Mouse (Mus musculus): ENCODE data around the gene Fchsd2. TPM values are rescaled to one million over a fixed set of nuclear protein-coding genes. Genes with fewer than 3 reads are reported as not detected.

Fchsd2 gene
- polyA plus RNA-seq, 1 experiment from 2014 or later = 20.1 TPM

- 4% methylated on average over 23 of the region's 37 CpGs for WGBS
- Histone ChIP-seq H3K27ac (ENCODE audit: low read depth, low read length) (peak overlapping the region; percentile 93), H3K4me1 (replicated peaks; ENCODE audit: control insufficient read depth, insufficient read depth, low read length) (peaks cover 9% of the 10 kb centered on the region; the same call in 1 of the 2 replicates), H3K9ac (ENCODE audit: low read depth, low read length) (peak overlapping the region; percentile 83), H3K27me3 (replicated peaks; ENCODE audit: control insufficient read depth, insufficient read depth, low read length) (no peaks in the 10 kb centered on the region), H3K4me3 (ENCODE audit: low read depth, low read length) (peak overlapping the region; percentile 86), H3K4me2 (replicated peaks; ENCODE audit: low read depth) (peak overlapping the region; percentile 90), H3K36me3 (ENCODE audit: control insufficient read depth, insufficient read depth) (peaks cover 5% of the 10 kb centered on the region; the same call in 1 of the 2 replicates), H3K9me3 (ENCODE audit: control insufficient read depth) (no peaks in the 10 kb centered on the region)
- ATAC-seq = peak; percentile 82
- no peak for TF ChIP-seq CTCF (IDR thresholded peaks at IDR 0.05; ENCODE audit: low read depth)
These were observed 227.9 kb downstream of the Fchsd2 start for GRCm38 (mm10) chr7:101320399-101321217.

- Histone ChIP-seq H3K27ac (ENCODE audit: low read depth, low read length) (peak overlapping the region; percentile 93), H3K9me3 (ENCODE audit: control insufficient read depth) (no peaks in the 10 kb centered on the region), H3K36me3 (ENCODE audit: control insufficient read depth, insufficient read depth) (peaks cover 5% of the 10 kb centered on the region; the same call in 1 of the 2 replicates), H3K4me1 (replicated peaks; ENCODE audit: control insufficient read depth, insufficient read depth, low read length) (peaks cover 11% of the 10 kb centered on the region; the same call in 1 of the 2 replicates), H3K4me2 (replicated peaks; ENCODE audit: low read depth) (peak overlapping the region; percentile 90), H3K4me3 (ENCODE audit: low read depth, low read length) (peak overlapping the region; percentile 86), H3K27me3 (replicated peaks; ENCODE audit: control insufficient read depth, insufficient read depth, low read length) (no peaks in the 10 kb centered on the region), H3K9ac (ENCODE audit: low read depth, low read length) (peak overlapping the region; percentile 83)
- peak; percentile 54 for ATAC-seq
- TF ChIP-seq CTCF (IDR thresholded peaks at IDR 0.05; ENCODE audit: low read depth) = 0 out of 2 replicates have a peak, but pooled peaks have one; percentile 14
- WGBS = 4% methylated on average over 41 of the region's 61 CpGs
These were observed 228.7 kb downstream of the Fchsd2 start for GRCm38 (mm10) chr7:101321218-101321827.

GRCm38 (mm10) chr7:101323141-101323594 is 230.5 kb downstream of the Fchsd2 start:
- H3K27ac ChIP-seq (ENCODE audit: low read depth, low read length) = peak overlapping the region; percentile 46
- H3K4me2 ChIP-seq (replicated peaks; ENCODE audit: low read depth) = peak overlapping the region; percentile 90
- H3K9me3 ChIP-seq (ENCODE audit: control insufficient read depth) = no peaks in the 10 kb centered on the region
- 0 out of 2 replicates have a peak overlapping the region, but pooled peaks have one; percentile 34 for H3K9ac ChIP-seq (ENCODE audit: low read depth, low read length)
- H3K4me1 ChIP-seq (replicated peaks; ENCODE audit: control insufficient read depth, insufficient read depth, low read length) = peaks cover 16% of the 10 kb centered on the region; the same call in 1 of the 2 replicates
- WGBS = 44% methylated on average over 4 of the region's 4 CpGs
- peak overlapping the region; percentile 86 for H3K4me3 ChIP-seq (ENCODE audit: low read depth, low read length)
- H3K27me3 ChIP-seq (replicated peaks; ENCODE audit: control insufficient read depth, insufficient read depth, low read length) = no peaks in the 10 kb centered on the region
- H3K36me3 ChIP-seq (ENCODE audit: control insufficient read depth, insufficient read depth) = peaks cover 5% of the 10 kb centered on the region; the same call in 1 of the 2 replicates
- peak; percentile 46 for TF ChIP-seq CTCF (IDR thresholded peaks at IDR 0.05; ENCODE audit: low read depth)
- peak; percentile 46 for ATAC-seq

GRCm38 (mm10) chr7:101324142-101324962 is 231.7 kb downstream of the Fchsd2 start:
- WGBS = 49% methylated on average over 6 of the region's 6 CpGs
- Histone ChIP-seq H3K4me1 (replicated peaks; ENCODE audit: control insufficient read depth, insufficient read depth, low read length) (peaks cover 16% of the 10 kb centered on the region; the same call in 1 of the 2 replicates), H3K27ac (ENCODE audit: low read depth, low read length) (no peak overlapping the region), H3K27me3 (replicated peaks; ENCODE audit: control insufficient read depth, insufficient read depth, low read length) (no peaks in the 10 kb centered on the region), H3K36me3 (ENCODE audit: control insufficient read depth, insufficient read depth) (peaks cover 5% of the 10 kb centered on the region; the same call in 1 of the 2 replicates), H3K4me3 (ENCODE audit: low read depth, low read length) (no peak overlapping the region), H3K4me2 (replicated peaks; ENCODE audit: low read depth) (peak overlapping the region; percentile 90), H3K9ac (ENCODE audit: low read depth, low read length) (no peak overlapping the region), H3K9me3 (ENCODE audit: control insufficient read depth) (no peaks in the 10 kb centered on the region)
- ATAC-seq = no peak
- TF ChIP-seq CTCF (IDR thresholded peaks at IDR 0.05; ENCODE audit: low read depth) = no peak

GRCm38 (mm10) chr7:101326006-101326405 is 233.3 kb downstream of the Fchsd2 start:
- WGBS = 62% methylated on average over 5 of the region's 5 CpGs
- no peak for ATAC-seq

More at GRCm38 (mm10) chr7:101326006-101326405, 233.3 kb downstream of the Fchsd2 start:
- H3K4me2 ChIP-seq (replicated peaks; ENCODE audit: low read depth) = peak overlapping the region; percentile 13; the same call in 1 of the 2 replicates
- no peaks in the 10 kb centered on the region for H3K9me3 ChIP-seq (ENCODE audit: control insufficient read depth)
- H3K27ac ChIP-seq (ENCODE audit: low read depth, low read length) = peak overlapping the region; percentile 35; the same call in 1 of the 2 replicates
- peaks cover 12% of the 10 kb centered on the region; the same call in 1 of the 2 replicates for H3K4me1 ChIP-seq (replicated peaks; ENCODE audit: control insufficient read depth, insufficient read depth, low read length)
- H3K9ac ChIP-seq (ENCODE audit: low read depth, low read length) = no peak overlapping the region
- TF ChIP-seq CTCF (IDR thresholded peaks at IDR 0.05; ENCODE audit: low read depth) = no peak
- H3K36me3 ChIP-seq (ENCODE audit: control insufficient read depth, insufficient read depth) = peaks cover 8% of the 10 kb centered on the region; the same call in 1 of the 2 replicates
- no peak overlapping the region for H3K4me3 ChIP-seq (ENCODE audit: low read depth, low read length)
- H3K27me3 ChIP-seq (replicated peaks; ENCODE audit: control insufficient read depth, insufficient read depth, low read length) = no peaks in the 10 kb centered on the region

Data from intestine, postnatal 0 days (tissue).